In the genomic region with DNA sequence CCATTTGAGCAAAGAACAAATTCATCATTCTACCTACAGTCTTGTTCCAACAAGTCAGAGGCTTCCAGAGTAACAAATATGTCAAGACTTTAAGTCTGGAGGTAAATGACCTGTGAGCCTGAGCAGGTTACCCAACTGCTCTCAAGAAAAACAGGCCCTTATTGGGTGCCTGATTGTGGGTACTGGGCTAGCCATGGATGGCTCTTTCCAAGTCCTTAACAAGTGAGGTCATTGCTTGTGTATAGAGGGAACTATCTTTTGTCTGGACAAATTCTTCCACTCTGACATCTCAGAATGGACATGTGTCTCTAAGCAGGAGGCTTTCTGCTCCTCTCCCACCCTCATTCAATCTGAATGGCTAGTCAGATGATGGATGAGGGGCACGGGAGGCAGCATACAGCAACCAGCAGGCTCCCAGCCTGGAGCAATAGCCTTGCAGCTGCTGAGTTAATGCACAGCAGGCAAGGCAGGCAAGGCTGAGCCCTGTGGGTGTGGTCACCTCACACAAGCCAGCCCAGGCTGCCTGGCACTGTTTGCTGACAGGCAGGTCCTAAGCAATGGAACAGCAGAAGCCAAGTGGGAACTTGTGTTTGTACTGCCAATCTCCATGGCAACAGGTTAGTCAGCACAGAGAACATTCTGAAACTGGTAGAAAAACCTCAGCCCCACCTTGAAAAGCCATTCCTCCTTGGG, we compare ENCODE assay signal across 8 mouse cellular contexts. TPM values are rescaled to one million over a fixed set of nuclear protein-coding genes. Genes with fewer than 3 reads are reported as not detected.
DNase-seq lines count a peak whose midpoint lies in the region; ATAC-seq lines count a peak whose summit lies in the region.

No protein-coding gene starts in this region.

- no peaks in the 10 kb centered on the region for H3K27me3 ChIP-seq in hindbrain, embryonic 10.5 days (ENCODE audit: insufficient read depth, poor library complexity, severe bottlenecking)
- no peaks in the 10 kb centered on the region for H3K27me3 ChIP-seq in lung, embryonic 16.5 days (ENCODE audit: control insufficient read depth, insufficient read depth, low read depth, low read length)

- no peak overlapping the region for H3K4me3 ChIP-seq in hindbrain, embryonic 10.5 days
- H3K4me3 ChIP-seq in lung, embryonic 16.5 days (ENCODE audit: low read length), result no peak overlapping the region

- no peaks in the 10 kb centered on the region for H3K9me3 ChIP-seq in hindbrain, embryonic 10.5 days
- H3K9me3 ChIP-seq in lung, embryonic 16.5 days (ENCODE audit: control insufficient read depth, low read length), result no peaks in the 10 kb centered on the region

- 0% methylated on average over 1 of the region's 1 CpGs for WGBS in hindbrain, embryonic 10.5 days
- 0% methylated on average over 1 of the region's 1 CpGs for WGBS in lung, embryonic 16.5 days

- H3K36me3 ChIP-seq in hindbrain, embryonic 10.5 days, result no peaks in the 10 kb centered on the region
- H3K36me3 ChIP-seq in lung, embryonic 16.5 days (ENCODE audit: control insufficient read depth, insufficient read depth, low read length), result no peaks in the 10 kb centered on the region

- peak overlapping the region; percentile 43; the same call in 1 of the 2 replicates for H3K27ac ChIP-seq in hindbrain, embryonic 10.5 days
- H3K27ac ChIP-seq in lung, embryonic 16.5 days (ENCODE audit: low read length), result peak overlapping the region; percentile 86

- peaks cover 12% of the 10 kb centered on the region for H3K4me1 ChIP-seq in hindbrain, embryonic 10.5 days (replicated peaks)
- peaks cover 10% of the 10 kb centered on the region; the same call in 1 of the 2 replicates for H3K4me1 ChIP-seq in lung, embryonic 16.5 days (replicated peaks; ENCODE audit: control insufficient read depth, insufficient read depth, low read length)

- peak; percentile 98 for ATAC-seq in frontal cortex, adult (ENCODE audit: low TSS enrichment)
- ATAC-seq in lung, embryonic 16.5 days (ENCODE audit: low read depth), result peak; percentile 99

- no peak overlapping the region for H3K4me2 ChIP-seq in lung, embryonic 16.5 days (ENCODE audit: low read depth, low read length)

- H3K9ac ChIP-seq in lung, embryonic 16.5 days (ENCODE audit: low read length), result no peak overlapping the region

- DNase-seq in testis, postnatal 14 days (ENCODE audit: low spot score), result peak; percentile 49
- no peak for DNase-seq in testis, postnatal 10 days (ENCODE audit: low spot score)
- peak; percentile 74 for DNase-seq in hindbrain, embryonic 10.5 days (ENCODE audit: low spot score)
- DNase-seq in layer of hippocampus, adult 8-10 months (ENCODE audit: low spot score in 2 of 2), result peak; percentile 78 to 81
- peak; percentile 46 for DNase-seq in retina, embryonic 14.5 days (ENCODE audit: low spot score)
- no peak for DNase-seq in natural killer cell, adult 2 months (ENCODE audit: low spot score in 2 of 2)

RNA-seq across cellular contexts. Expression of a gene that starts 28.1 kb away (rescaled TPM):
- 2.2 and 2.4 TPM in 2 replicates for polyA plus RNA-seq in hindbrain, embryonic 10.5 days (2016; fragmentation: Nextera tagmentation; extraction: Ambion mirVana)
- 1 to 10 TPM; 6.5 to 8.2 (median 6.7) TPM for total RNA-seq in layer of hippocampus, adult 8-10 months (2022)
- 32.3 and 35.2 TPM in 2 replicates for polyA plus RNA-seq in lung, embryonic 16.5 days (2015; fragmentation: Nextera tagmentation; extraction: Ambion mirVana)

RNA-seq across cellular contexts. Expression of a gene that starts 39.5 kb away (rescaled TPM):
- 33.5 and 42.9 TPM in 2 replicates for polyA plus RNA-seq in hindbrain, embryonic 10.5 days (2016; fragmentation: Nextera tagmentation; extraction: Ambion mirVana)
- under 1 TPM; 0.12 to 0.61 (median 0.25) TPM for total RNA-seq in layer of hippocampus, adult 8-10 months (2022)
- polyA plus RNA-seq in lung, embryonic 16.5 days (2015; fragmentation: Nextera tagmentation; extraction: Ambion mirVana), result 44.5 and 46.8 TPM in 2 replicates

Comparison
In these comparisons a context has a peak if more than half of its experiments do, and no peak if none do; other contexts are left out.
1. DNase-seq: peak in testis, postnatal 14 days (single experiment), hindbrain, embryonic 10.5 days (single experiment), layer of hippocampus, adult 8-10 months (2 of 2) and retina, embryonic 14.5 days (single experiment); none in testis, postnatal 10 days (single experiment) and natural killer cell, adult 2 months (0 of 2).